Mouse (Mus musculus): Measurements from ENCODE around the gene Immp2l.

DNA sequence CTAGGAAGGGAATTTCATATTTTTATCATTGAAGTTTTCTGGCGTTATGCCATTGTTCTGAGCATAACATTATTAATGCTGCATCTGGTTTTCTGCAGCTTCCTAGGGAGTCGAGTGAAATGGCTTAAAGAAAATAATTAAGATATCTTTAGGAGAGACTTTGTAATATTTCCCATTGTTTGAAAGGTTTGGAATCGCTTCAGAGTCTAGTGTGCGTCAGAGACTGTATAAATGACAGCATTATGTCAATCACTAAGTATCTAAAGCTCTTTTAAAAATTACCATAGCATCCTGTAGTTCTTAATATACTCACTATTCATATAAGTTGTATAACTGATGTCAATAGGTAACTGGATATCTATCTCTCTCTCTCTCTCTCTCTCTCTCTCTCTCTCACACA lies 551.3 kb downstream of the Immp2l start:
- TF ChIP-seq GATA2 (IDR thresholded peaks at IDR 0.05; ENCODE audit: borderline replicate concordance, low read depth, low read length) (no peak), CTCF (IDR thresholded peaks at IDR 0.05; ENCODE audit: low read depth, low read length) (no peak), TAL1 (conservative IDR thresholded peaks at IDR 0.05; ENCODE audit: low read depth, low read length) (no peak), POLR2AphosphoS5 (IDR thresholded peaks at IDR 0.05; ENCODE audit: insufficient replicate concordance, low read depth, low read length) (no peak), GATA1 (IDR thresholded peaks at IDR 0.05; ENCODE audit: borderline replicate concordance, low read length) (no peak)
